Mouse (Mus musculus): ENCODE data around the gene Madcam1. TPM values are rescaled to one million over a fixed set of nuclear protein-coding genes. Genes with fewer than 3 reads are reported as not detected.

The Madcam1 gene
- polyA plus RNA-seq, 1 experiment from 2014 or later = 33.7 TPM

- Histone ChIP-seq H3K4me3 (replicated peaks; ENCODE audit: low read length) (peak overlapping the region; percentile 89), H3K27me3 (ENCODE audit: control insufficient read depth, insufficient read depth, low read length) (no peaks in the 10 kb centered on the region), H3K27ac (ENCODE audit: low read length) (no peak overlapping the region), H3K9ac (ENCODE audit: low read length) (peak overlapping the region; percentile 87), H3K4me2 (ENCODE audit: low read depth, low read length) (peak overlapping the region; percentile 84), H3K36me3 (ENCODE audit: control insufficient read depth, insufficient read depth, low read length) (peaks cover 19% of the 10 kb centered on the region), H3K9me3 (replicated peaks; ENCODE audit: control insufficient read depth, low read length) (no peaks in the 10 kb centered on the region), H3K4me1 (ENCODE audit: control insufficient read depth, insufficient read depth, low read length) (peaks cover 19% of the 10 kb centered on the region)
- WGBS = 82% methylated on average over 6 of the region's 6 CpGs
- ATAC-seq (ENCODE audit: insufficient read depth, low FRiP score) = no peak
Measured at GRCm38 (mm10) chr10:79683726-79684640, 19.6 kb downstream of the Madcam1 start.

DNA sequence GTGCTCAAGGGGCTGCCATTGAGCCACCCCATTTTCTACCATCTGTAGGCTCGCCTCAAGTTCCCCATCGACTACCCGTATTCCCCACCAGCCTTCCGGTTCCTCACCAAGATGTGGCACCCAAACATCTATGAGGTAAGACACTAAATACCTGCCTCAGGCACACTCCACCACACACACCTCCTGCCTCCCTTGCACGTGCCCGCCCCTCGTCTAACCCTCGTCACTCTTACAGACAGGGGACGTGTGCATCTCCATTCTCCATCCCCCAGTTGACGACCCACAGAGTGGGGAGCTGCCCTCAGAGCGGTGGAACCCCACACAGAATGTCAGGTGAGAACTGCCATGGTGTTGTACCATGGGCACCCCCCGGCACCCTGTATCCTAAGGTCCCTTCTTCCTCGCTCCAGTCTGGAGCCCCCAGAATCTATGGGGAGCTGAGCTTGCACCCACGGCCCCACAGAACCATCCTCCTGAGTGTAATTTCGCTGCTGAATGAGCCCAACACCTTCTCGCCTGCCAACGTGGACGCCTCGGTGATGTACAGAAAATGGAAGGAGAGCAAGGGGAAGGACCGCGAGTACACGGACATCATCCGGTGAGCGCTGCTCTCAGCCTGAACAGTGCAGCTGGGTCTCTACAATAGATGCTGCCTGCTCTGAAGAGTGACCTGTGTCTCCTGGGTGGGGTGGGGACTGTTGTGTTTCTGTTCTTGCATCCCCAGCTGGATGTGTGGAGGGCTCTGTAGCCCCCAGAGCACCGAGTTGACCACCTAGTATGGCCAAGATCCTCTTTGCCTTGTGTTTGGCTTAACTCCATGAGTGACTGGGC, 20.6 kb downstream of the Madcam1 start:
- H3K9ac ChIP-seq (ENCODE audit: low read length) = no peak overlapping the region
- peaks cover 19% of the 10 kb centered on the region for H3K4me1 ChIP-seq (ENCODE audit: control insufficient read depth, insufficient read depth, low read length)
- ATAC-seq (ENCODE audit: insufficient read depth, low FRiP score) = no peak
- no peak overlapping the region for H3K27ac ChIP-seq (ENCODE audit: low read length)
- no peaks in the 10 kb centered on the region for H3K27me3 ChIP-seq (ENCODE audit: control insufficient read depth, insufficient read depth, low read length)
- H3K9me3 ChIP-seq (replicated peaks; ENCODE audit: control insufficient read depth, low read length) = no peaks in the 10 kb centered on the region
- H3K4me2 ChIP-seq (ENCODE audit: low read depth, low read length) = no peak overlapping the region
- 92% methylated on average over 25 of the region's 25 CpGs for WGBS
- H3K4me3 ChIP-seq (replicated peaks; ENCODE audit: low read length) = no peak overlapping the region
- H3K36me3 ChIP-seq (ENCODE audit: control insufficient read depth, insufficient read depth, low read length) = peaks cover 23% of the 10 kb centered on the region

- H3K27ac ChIP-seq (ENCODE audit: low read length) = no peak overlapping the region
- WGBS = 76% methylated on average over 2 of the region's 2 CpGs
- no peak overlapping the region for H3K9ac ChIP-seq (ENCODE audit: low read length)
- no peaks in the 10 kb centered on the region for H3K27me3 ChIP-seq (ENCODE audit: control insufficient read depth, insufficient read depth, low read length)
- H3K9me3 ChIP-seq (replicated peaks; ENCODE audit: control insufficient read depth, low read length) = no peaks in the 10 kb centered on the region
- ATAC-seq (ENCODE audit: insufficient read depth, low FRiP score) = no peak
- peaks cover 16% of the 10 kb centered on the region for H3K4me1 ChIP-seq (ENCODE audit: control insufficient read depth, insufficient read depth, low read length)
- no peak overlapping the region for H3K4me2 ChIP-seq (ENCODE audit: low read depth, low read length)
- peaks cover 23% of the 10 kb centered on the region for H3K36me3 ChIP-seq (ENCODE audit: control insufficient read depth, insufficient read depth, low read length)
- no peak overlapping the region for H3K4me3 ChIP-seq (replicated peaks; ENCODE audit: low read length)
Measured at GRCm38 (mm10) chr10:79686219-79686618, 21.9 kb downstream of the Madcam1 start.

DNA sequence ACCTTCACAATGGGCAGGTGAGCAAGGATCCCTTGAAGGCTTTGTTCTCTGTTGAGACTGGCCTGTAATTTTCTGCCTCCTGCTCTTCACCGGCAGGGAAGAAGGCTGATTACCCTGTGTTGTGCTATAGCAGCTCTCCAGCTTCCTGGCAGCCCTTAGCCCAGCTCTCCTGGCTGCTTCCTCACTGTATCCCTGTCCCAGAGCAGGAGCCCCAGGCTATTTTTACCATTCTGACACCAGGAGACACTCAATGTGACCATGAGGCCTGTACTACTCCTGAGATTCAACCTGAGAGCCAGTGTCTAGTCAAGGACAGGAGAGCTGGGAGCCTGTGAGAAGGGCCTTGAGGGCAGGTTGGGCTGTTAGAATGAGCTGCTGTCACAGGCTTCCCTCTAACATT, 22.3 kb downstream of the Madcam1 start:
- Histone ChIP-seq H3K9ac (ENCODE audit: low read length) (no peak overlapping the region), H3K27ac (ENCODE audit: low read length) (no peak overlapping the region), H3K36me3 (ENCODE audit: control insufficient read depth, insufficient read depth, low read length) (peaks cover 23% of the 10 kb centered on the region), H3K4me2 (ENCODE audit: low read depth, low read length) (no peak overlapping the region), H3K9me3 (replicated peaks; ENCODE audit: control insufficient read depth, low read length) (no peaks in the 10 kb centered on the region), H3K27me3 (ENCODE audit: control insufficient read depth, insufficient read depth, low read length) (no peaks in the 10 kb centered on the region), H3K4me1 (ENCODE audit: control insufficient read depth, insufficient read depth, low read length) (peaks cover 15% of the 10 kb centered on the region), H3K4me3 (replicated peaks; ENCODE audit: low read length) (no peak overlapping the region)
- 93% methylated on average over 1 of the region's 1 CpGs for WGBS
- ATAC-seq (ENCODE audit: insufficient read depth, low FRiP score) = no peak

GRCm38 (mm10) chr10:79687513-79687912, 23.2 kb downstream of the Madcam1 start:
- Histone ChIP-seq H3K4me1 (ENCODE audit: control insufficient read depth, insufficient read depth, low read length) (peaks cover 15% of the 10 kb centered on the region), H3K4me2 (ENCODE audit: low read depth, low read length) (no peak overlapping the region), H3K27ac (ENCODE audit: low read length) (no peak overlapping the region), H3K9me3 (replicated peaks; ENCODE audit: control insufficient read depth, low read length) (no peaks in the 10 kb centered on the region), H3K36me3 (ENCODE audit: control insufficient read depth, insufficient read depth, low read length) (peaks cover 23% of the 10 kb centered on the region), H3K27me3 (ENCODE audit: control insufficient read depth, insufficient read depth, low read length) (no peaks in the 10 kb centered on the region), H3K9ac (ENCODE audit: low read length) (no peak overlapping the region), H3K4me3 (replicated peaks; ENCODE audit: low read length) (no peak overlapping the region)
- ATAC-seq (ENCODE audit: insufficient read depth, low FRiP score) = no peak
- 96% methylated on average over 6 of the region's 6 CpGs for WGBS

DNA sequence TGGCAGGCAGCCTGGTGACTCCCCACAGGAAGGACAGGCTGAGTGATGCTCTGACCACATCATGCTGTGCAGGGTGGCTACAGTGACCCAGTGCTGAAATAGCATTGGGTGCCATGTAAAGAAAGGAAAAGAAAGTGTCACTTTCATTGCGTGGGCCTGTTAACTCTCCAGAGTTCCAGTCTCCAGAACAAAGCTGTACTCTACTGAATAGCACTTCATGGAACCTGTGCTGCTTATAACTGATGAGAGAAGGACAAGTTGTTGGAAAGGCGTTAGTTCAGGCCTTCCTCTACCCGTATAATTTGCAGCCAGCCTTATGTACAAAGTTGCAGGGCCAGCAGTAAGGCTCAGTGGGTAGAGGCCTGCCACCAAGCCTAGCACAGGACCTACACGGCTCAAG, 24.4 kb downstream of the Madcam1 start, which contains the start of gene Gzmm:
Gene Gzmm, plus strand, starts transcription at position 301 of the 400 bp plus-strand sequence.
- WGBS = 79% methylated on average over 4 of the region's 4 CpGs
- H3K4me1 ChIP-seq (ENCODE audit: control insufficient read depth, insufficient read depth, low read length) = peaks cover 7% of the 10 kb centered on the region
- no peak within 1 kb of the TSS for H3K27ac ChIP-seq (ENCODE audit: low read length)
- H3K4me2 ChIP-seq (ENCODE audit: low read depth, low read length) = no peak within 1 kb of the TSS
- ATAC-seq (ENCODE audit: insufficient read depth, low FRiP score) = no peak
- H3K9ac ChIP-seq (ENCODE audit: low read length) = no peak within 1 kb of the TSS
- no peaks in the 10 kb centered on the region for H3K27me3 ChIP-seq (ENCODE audit: control insufficient read depth, insufficient read depth, low read length)
- H3K4me3 ChIP-seq (replicated peaks; ENCODE audit: low read length) = no peak within 1 kb of the TSS
- H3K9me3 ChIP-seq (replicated peaks; ENCODE audit: control insufficient read depth, low read length) = no peaks in the 10 kb centered on the region
- peaks cover 23% of the 10 kb centered on the region for H3K36me3 ChIP-seq (ENCODE audit: control insufficient read depth, insufficient read depth, low read length)

GRCm38 (mm10) chr10:79689178-79689577, 24.8 kb downstream of the Madcam1 start:
- H3K36me3 ChIP-seq (ENCODE audit: control insufficient read depth, insufficient read depth, low read length) = peaks cover 23% of the 10 kb centered on the region
- no peaks in the 10 kb centered on the region for H3K27me3 ChIP-seq (ENCODE audit: control insufficient read depth, insufficient read depth, low read length)
- no peak overlapping the region for H3K9ac ChIP-seq (ENCODE audit: low read length)
- H3K4me2 ChIP-seq (ENCODE audit: low read depth, low read length) = no peak overlapping the region
- WGBS = 90% methylated on average over 3 of the region's 3 CpGs
- peaks cover 2% of the 10 kb centered on the region for H3K4me1 ChIP-seq (ENCODE audit: control insufficient read depth, insufficient read depth, low read length)
- no peak for ATAC-seq (ENCODE audit: insufficient read depth, low FRiP score)
- H3K4me3 ChIP-seq (replicated peaks; ENCODE audit: low read length) = no peak overlapping the region
- no peaks in the 10 kb centered on the region for H3K9me3 ChIP-seq (replicated peaks; ENCODE audit: control insufficient read depth, low read length)
- H3K27ac ChIP-seq (ENCODE audit: low read length) = no peak overlapping the region

- H3K27me3 ChIP-seq (ENCODE audit: control insufficient read depth, insufficient read depth, low read length) = no peaks in the 10 kb centered on the region
- H3K36me3 ChIP-seq (ENCODE audit: control insufficient read depth, insufficient read depth, low read length) = peaks cover 17% of the 10 kb centered on the region
- H3K27ac ChIP-seq (ENCODE audit: low read length) = no peak overlapping the region
- no peak overlapping the region for H3K4me3 ChIP-seq (replicated peaks; ENCODE audit: low read length)
- no peak for ATAC-seq (ENCODE audit: insufficient read depth, low FRiP score)
- WGBS = 91% methylated on average over 2 of the region's 2 CpGs
- peaks cover 8% of the 10 kb centered on the region for H3K4me1 ChIP-seq (ENCODE audit: control insufficient read depth, insufficient read depth, low read length)
- no peaks in the 10 kb centered on the region for H3K9me3 ChIP-seq (replicated peaks; ENCODE audit: control insufficient read depth, low read length)
- H3K9ac ChIP-seq (ENCODE audit: low read length) = no peak overlapping the region
- H3K4me2 ChIP-seq (ENCODE audit: low read depth, low read length) = no peak overlapping the region
Measured at GRCm38 (mm10) chr10:79691986-79692548, 27.7 kb downstream of the Madcam1 start.
